Mouse (Mus musculus) stomach, embryonic 15.5 days (tissue): ENCODE data around the gene Eno4. TPM values are rescaled to one million over a fixed set of nuclear protein-coding genes. Genes with fewer than 3 reads are reported as not detected.
A peak's percentile ranks its signal among the peaks of the same experiment; 100 is the strongest.
"Not testable (repeated sequence)": the region's sequence is repeated elsewhere in the genome, so short reads cannot be mapped to it uniquely, and the experiment has no call there.

Source experiments
- ATAC-seq: fragments of 200-750 bp; cut with Nextera tagmentation; 2 replicates; pipeline ENCODE4 v1.8.0; 2017; ENCODE audit warnings: low read depth, moderate number of reproducible peaks, moderate TSS enrichment; ENCODE audit not compliant: insufficient read depth, low FRiP score
- H3K27ac ChIP-seq: fragments of 300-500 bp; sonication (generic); 2 replicates; pipeline ENCODE4 v1.5.1; 2015; ENCODE audit warnings: mild to moderate bottlenecking, inconsistent platforms
- H3K27me3 ChIP-seq: fragments of 300-500 bp; sonication (generic); replicated peaks from 2 replicates; pipeline ENCODE4 v1.6.1; 2015; ENCODE audit warnings: inconsistent platforms
- H3K36me3 ChIP-seq: fragments of 300-500 bp; sonication (generic); 2 replicates; pipeline ENCODE4 v1.6.1; 2015; ENCODE audit warnings: inconsistent platforms
- H3K4me1 ChIP-seq: fragments of 300-500 bp; sonication (generic); 2 replicates; pipeline ENCODE4 v1.6.1; 2015; ENCODE audit warnings: inconsistent platforms
- H3K4me2 ChIP-seq: fragments of 300-500 bp; sonication (generic); 2 replicates; pipeline ENCODE4 v1.6.1; 2015; ENCODE audit warnings: mild to moderate bottlenecking, inconsistent platforms
- H3K4me3 ChIP-seq: fragments of 300-500 bp; sonication (generic); replicated peaks from 2 replicates; pipeline ENCODE4 v1.5.1; 2015; ENCODE audit warnings: inconsistent platforms
- H3K9ac ChIP-seq: fragments of 300-500 bp; sonication (generic); 2 replicates; pipeline ENCODE4 v1.6.1; 2015; ENCODE audit warnings: inconsistent platforms
- H3K9me3 ChIP-seq: fragments of 300-500 bp; sonication (generic); 2 replicates; pipeline ENCODE4 v1.6.1; 2016; ENCODE audit warnings: inconsistent platforms
- WGBS: fragments of 180-500 bp; shearing (Covaris S2); methylation state at CpG from one replicate; pipeline ENCODE4 v1.1.7; 2015; 5-methylcytosine and 5-hydroxymethylcytosine counted together
- polyA plus RNA-seq: library from polyadenylated mRNA; unstranded; fragments of >200 nt; fragmentation: Nextera tagmentation; extraction: Ambion mirVana; gene quantifications from 2 replicates; pipeline ENCODE4 v1.2.1, GENCODE M21; 2015

Eno4 gene
- polyA plus RNA-seq = 0.26 and 0.63 TPM in 2 replicates

DNA sequence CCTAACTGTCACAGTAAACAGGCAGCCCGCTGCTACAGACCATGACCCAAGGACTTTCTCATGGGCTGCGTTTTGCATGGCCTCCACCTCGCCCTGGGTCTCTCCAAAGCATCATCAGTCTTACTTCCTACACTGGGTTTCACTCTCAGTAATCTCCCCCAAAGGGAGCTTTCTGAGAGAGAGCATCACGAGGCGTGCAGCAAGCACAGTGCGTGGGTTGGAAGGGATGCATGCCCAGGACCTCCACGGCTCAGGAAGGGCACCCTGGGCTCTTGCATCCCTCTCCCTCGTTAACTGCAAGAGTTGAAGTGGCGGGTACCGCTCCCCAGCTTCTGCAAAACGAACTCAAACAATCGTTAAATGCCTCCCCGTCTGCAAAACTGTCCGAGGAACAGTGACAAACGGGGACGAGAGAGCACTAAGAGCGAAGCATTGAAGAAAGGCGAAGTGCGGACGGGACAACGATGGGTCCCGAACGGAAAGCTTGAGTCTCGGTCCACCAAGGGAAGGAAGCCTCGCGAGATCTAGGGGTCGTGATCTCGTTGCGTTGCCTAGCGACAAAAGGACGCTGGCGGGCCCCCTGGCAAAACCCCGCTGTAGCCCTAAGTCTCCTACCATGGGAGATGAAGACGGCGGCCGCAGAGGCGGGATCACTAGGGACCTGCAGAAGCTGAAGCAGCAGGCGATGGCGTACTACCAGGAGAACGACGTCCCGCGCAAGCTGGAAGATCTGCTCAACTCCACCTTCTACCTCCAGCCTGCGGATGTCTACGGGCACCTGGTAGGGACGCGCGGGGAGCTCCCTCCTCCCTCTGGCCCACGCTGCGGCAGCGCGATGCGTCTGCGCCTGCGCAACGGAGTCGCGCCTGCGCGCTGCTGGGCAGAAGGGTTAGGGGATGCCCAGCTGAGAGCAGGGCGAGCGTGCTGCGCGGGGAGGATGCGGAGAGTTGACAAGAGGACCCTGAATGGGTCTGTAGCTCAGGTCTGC lies at the start of gene Eno4, which contains the start of gene Hspa12a:
Eno4 (plus strand) TSS at position 585 of the 988 bp plus-strand sequence.
Hspa12a (minus strand) TSS at position 814 of the 988 bp plus-strand sequence.
- H3K36me3 ChIP-seq = no peaks in the 10 kb centered on the region
- peak; percentile 94 for ATAC-seq
- WGBS = under 1% methylated on average over 65 of the region's 65 CpGs
- H3K9ac ChIP-seq = peak within 1 kb of the TSS; percentile 71
- peaks cover 14% of the 10 kb centered on the region for H3K4me1 ChIP-seq
- H3K27me3 ChIP-seq = no peaks in the 10 kb centered on the region
- H3K9me3 ChIP-seq = no peaks in the 10 kb centered on the region
- peak within 1 kb of the TSS; percentile 92 for H3K4me2 ChIP-seq
- H3K27ac ChIP-seq = peak within 1 kb of the TSS; percentile 69
- peak within 1 kb of the TSS; percentile 68 for H3K4me3 ChIP-seq

DNA sequence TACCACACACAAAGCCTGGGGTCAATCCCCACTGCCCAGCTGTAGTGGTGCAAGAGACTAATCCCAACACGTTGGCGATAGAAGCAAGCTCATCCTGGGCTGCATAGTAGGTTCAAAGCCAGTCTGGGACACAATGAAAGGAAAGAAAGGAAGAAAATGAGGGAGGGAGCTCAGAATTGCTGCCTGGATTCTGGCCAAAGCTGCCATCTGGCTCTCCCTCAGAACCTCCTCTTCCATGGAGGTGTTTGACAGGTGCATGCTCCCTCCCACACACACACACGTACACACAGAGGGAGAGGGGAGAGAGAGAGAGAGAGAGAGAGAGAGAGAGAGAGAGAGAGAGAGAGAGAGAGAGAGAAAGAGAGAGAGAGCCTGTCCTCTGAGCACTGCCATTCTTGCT lies 47.0 kb upstream of the Eno4 start:
- ATAC-seq = no peak
- 65% methylated on average over 2 of the region's 3 CpGs for WGBS
- Histone ChIP-seq H3K27me3 (no peaks in the 10 kb centered on the region), H3K36me3 (no peaks in the 10 kb centered on the region), H3K4me2 (no peak overlapping the region), H3K27ac (no peak overlapping the region), H3K4me1 (no peaks in the 10 kb centered on the region), H3K9me3 (no peaks in the 10 kb centered on the region), H3K9ac (no peak overlapping the region), H3K4me3 (no peak overlapping the region)

DNA sequence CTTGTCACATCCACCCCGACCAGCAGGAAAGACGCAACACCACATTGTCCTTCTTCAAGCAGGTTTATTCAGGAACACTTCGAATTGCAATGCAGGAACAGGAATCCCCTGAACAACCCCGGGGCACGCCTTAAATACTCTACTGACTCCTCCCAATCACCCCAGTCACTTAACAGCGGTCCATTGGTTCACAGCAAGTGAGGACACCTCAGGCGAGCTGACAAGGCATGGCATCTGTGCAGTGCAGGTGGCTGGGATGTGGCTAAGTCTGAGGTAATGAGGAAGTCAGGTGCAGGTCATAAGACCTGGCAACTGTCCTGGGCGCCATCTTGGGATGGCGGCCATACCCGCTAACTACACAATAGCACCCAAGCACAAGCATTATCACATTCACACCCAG lies 42.8 kb upstream of the Eno4 start:
- H3K27ac ChIP-seq, H3K27me3 ChIP-seq, H3K4me2 ChIP-seq, H3K9ac ChIP-seq, H3K4me1 ChIP-seq, ATAC-seq, H3K4me3 ChIP-seq, H3K36me3 ChIP-seq, H3K9me3 ChIP-seq: not testable (repeated sequence)
- WGBS = 92% methylated on average over 10 of the region's 10 CpGs

DNA sequence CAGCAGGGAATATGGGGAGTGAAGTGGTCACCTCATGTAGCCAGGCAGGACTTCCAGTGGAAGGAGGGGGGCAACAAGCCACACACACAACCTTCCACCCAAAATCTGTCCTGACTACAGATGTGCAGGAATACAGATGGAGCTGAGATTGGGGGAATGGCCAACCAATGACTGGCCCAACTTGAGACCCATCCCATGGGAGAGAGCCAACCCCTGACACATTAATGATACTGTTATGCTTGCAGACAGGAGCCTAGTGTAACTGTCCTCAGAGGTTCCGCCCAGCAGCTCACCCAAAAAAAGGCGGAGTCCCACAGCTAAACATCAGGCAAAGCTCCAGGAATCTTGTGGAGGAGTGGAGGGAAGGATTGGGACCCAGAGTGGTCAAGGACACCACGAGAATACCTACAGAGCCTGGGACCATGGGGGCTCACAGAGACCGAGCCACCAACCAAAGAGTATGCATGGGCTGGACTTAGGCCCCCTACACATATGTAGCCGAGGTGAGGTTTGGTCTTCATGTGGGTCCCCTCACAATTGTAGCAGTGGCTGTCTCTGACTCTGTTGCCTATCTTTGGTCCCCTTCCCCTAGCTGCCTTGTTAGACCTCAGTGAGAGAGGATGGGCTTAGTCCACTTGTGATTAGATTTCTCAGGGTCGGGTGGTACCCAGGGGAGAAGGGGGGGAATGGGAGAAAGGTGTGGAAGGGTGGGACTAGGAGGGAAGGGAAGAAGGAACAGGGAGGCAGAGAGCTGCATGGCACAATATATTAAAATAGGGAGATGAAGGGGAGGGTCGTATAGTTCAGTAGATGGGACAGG lies 39.9 kb upstream of the Eno4 start:
- no peak; the same call in 1 of the 2 replicates for ATAC-seq
- Histone ChIP-seq H3K36me3 (no peaks in the 10 kb centered on the region), H3K9me3 (no peaks in the 10 kb centered on the region), H3K27ac (no peak overlapping the region; the same call in 1 of the 2 replicates), H3K27me3 (no peaks in the 10 kb centered on the region), H3K4me2 (peak overlapping the region; percentile 48; the same call in 1 of the 2 replicates), H3K9ac (no peak overlapping the region), H3K4me3 (no peak overlapping the region; the same call in 1 of the 2 replicates), H3K4me1 (no peaks in the 10 kb centered on the region)
- 58% methylated on average over 7 of the region's 7 CpGs for WGBS

DNA sequence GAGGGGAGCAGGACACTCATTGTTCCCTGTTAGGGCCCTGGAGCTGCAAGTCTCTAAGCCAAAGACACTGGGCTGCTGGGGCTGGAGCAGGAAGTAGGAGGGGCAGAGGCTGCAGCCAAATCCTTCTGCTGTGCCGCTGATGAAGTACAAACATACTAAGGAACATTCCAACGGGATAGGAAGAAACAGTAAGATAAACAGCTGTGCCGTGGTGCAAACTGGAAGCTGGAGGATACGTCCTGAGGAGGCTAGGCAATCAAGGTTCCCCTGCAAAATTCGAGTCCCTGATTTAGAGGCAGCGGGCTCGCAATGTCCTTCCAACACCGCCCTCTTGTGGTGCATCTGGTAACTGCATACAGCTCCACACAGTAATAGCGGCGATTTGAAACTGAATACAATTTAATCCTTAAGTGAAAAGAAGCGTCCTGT lies 39.3 kb upstream of the Eno4 start:
- WGBS = under 1% methylated on average over 11 of the region's 11 CpGs
- Histone ChIP-seq H3K9ac (no peak overlapping the region), H3K9me3 (no peaks in the 10 kb centered on the region), H3K4me1 (no peaks in the 10 kb centered on the region), H3K27me3 (no peaks in the 10 kb centered on the region), H3K4me3 (no peak overlapping the region; the same call in 1 of the 2 replicates), H3K27ac (no peak overlapping the region; the same call in 1 of the 2 replicates), H3K4me2 (peak overlapping the region; percentile 48), H3K36me3 (no peaks in the 10 kb centered on the region)
- peak; percentile 63; the same call in 1 of the 2 replicates for ATAC-seq

DNA sequence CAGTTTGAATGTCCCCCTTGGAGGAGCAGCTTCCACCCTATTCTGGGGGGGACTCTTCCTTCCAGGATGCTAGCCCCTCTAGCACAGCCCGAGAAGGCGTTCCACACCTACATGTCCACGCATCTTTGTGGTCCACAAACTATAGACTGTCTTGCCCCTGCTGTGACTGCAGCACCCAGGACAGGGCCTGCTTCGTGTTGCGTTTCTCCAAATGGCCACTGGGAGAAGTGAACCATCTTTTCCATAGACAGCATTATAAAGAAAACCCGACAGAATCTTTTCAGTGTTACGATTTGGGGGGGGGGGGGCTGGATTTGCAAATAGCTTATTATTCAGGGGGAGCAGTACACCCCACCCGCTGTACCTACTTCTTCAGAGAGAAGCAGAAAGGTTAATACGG lies 36.5 kb upstream of the Eno4 start:
- Histone ChIP-seq H3K9ac (no peak overlapping the region), H3K27ac (no peak overlapping the region), H3K4me2 (no peak overlapping the region), H3K4me1 (no peaks in the 10 kb centered on the region), H3K27me3 (no peaks in the 10 kb centered on the region), H3K9me3 (no peaks in the 10 kb centered on the region), H3K36me3 (no peaks in the 10 kb centered on the region), H3K4me3 (no peak overlapping the region)
- ATAC-seq = no peak
- WGBS = 50% methylated on average over 9 of the region's 9 CpGs

DNA sequence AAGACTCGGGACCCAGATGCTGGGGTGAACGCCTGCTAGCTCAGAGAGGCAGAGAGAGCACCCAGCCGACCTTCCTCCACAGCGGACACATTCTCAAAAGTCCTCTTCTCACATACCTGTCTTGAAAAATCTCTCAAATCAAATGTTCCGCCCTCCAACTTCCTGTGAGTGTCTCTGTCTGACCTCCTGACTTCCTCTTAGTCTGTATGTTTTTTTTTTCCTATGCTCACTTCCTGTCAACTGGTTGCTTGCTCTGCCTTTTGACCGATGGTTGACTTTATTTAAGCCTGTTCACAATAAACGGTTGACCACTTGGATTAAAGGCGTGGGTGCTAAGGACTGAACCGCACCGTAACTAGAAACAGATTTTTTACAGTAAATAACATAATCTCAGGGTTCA lies 35.2 kb upstream of the Eno4 start:
- Histone ChIP-seq H3K4me2 (no peak overlapping the region), H3K27me3 (no peaks in the 10 kb centered on the region), H3K4me3 (no peak overlapping the region), H3K27ac (no peak overlapping the region), H3K36me3 (no peaks in the 10 kb centered on the region), H3K4me1 (no peaks in the 10 kb centered on the region), H3K9me3 (no peaks in the 10 kb centered on the region), H3K9ac (no peak overlapping the region)
- WGBS = 67% methylated on average over 10 of the region's 10 CpGs
- ATAC-seq = no peak

DNA sequence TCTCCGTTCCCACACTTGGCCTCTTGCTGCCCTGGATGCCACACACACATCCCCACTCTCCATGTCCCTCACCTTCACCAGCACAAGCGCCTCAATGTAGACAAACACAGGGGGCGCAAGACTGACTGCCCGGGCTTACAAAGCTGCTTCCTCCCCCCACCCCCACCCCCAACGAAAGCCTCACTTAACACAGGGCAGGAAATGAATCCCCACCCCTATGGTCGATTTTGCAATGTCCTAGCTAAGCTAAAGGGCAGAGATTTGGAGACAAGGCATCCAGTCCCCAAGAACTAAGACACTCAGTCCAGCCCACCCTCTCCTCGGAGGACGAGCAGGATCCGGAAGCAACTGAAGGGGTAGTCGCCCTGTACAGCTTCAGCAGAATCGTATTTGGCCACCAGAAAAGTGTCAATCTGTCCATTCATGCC lies 32.3 kb upstream of the Eno4 start:
- Histone ChIP-seq H3K9ac (no peak overlapping the region), H3K4me1 (no peaks in the 10 kb centered on the region), H3K27ac (no peak overlapping the region), H3K27me3 (no peaks in the 10 kb centered on the region), H3K9me3 (no peaks in the 10 kb centered on the region), H3K4me3 (peak overlapping the region; percentile 37), H3K4me2 (peak overlapping the region; percentile 57), H3K36me3 (no peaks in the 10 kb centered on the region)
- 0 out of 2 replicates have a peak, but pooled peaks have one; percentile 6 for ATAC-seq
- WGBS = 2% methylated on average over 11 of the region's 11 CpGs

DNA sequence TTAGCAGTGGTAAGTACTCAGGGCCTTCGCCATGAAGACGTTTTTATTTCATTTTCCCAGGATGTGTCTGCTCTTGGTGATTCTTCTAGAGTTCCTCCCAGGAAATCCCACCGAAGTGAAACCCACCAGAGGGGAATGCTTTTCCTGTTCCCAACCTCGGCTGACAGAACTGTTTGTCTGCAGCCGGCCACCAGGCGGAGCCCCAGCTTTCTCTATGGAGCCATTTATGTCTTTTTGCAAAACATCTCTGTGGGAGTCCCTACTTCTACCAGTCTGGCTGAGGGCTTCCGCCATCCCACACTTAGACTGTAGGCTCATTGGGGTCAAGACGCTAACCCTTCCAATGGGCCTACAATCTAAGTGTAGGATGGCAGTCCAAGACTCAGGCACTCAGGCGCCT lies 31.8 kb upstream of the Eno4 start:
- Histone ChIP-seq H3K9ac (no peak overlapping the region), H3K36me3 (no peaks in the 10 kb centered on the region), H3K4me1 (no peaks in the 10 kb centered on the region), H3K27me3 (no peaks in the 10 kb centered on the region), H3K9me3 (no peaks in the 10 kb centered on the region), H3K27ac (no peak overlapping the region), H3K4me2 (peak overlapping the region; percentile 57), H3K4me3 (peak overlapping the region; percentile 37)
- no peak for ATAC-seq
- 8% methylated on average over 9 of the region's 9 CpGs for WGBS

DNA sequence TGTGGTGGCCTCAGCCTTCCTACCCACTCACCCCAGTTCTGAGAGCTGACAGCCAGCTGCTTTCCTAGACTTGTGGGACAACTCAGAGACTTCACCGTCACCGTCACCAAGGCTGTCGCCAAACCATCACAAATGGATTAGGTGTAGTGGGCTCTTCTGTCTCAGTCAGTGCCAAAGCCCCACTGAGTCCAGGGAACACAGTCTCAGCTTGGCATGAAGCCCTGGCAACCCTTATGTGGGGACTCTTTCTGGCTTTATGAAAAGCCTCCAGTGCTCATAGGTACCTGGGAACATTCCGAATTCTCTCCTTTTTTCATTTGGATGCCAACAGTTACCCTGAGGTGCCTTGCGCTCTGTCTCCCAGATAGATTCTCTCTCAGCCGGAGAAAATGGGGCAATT lies 29.9 kb upstream of the Eno4 start:
- no peaks in the 10 kb centered on the region for H3K36me3 ChIP-seq
- WGBS = 89% methylated on average over 6 of the region's 6 CpGs
- ATAC-seq = no peak
- H3K27ac ChIP-seq = no peak overlapping the region
- no peak overlapping the region for H3K4me2 ChIP-seq
- H3K9ac ChIP-seq = no peak overlapping the region
- no peak overlapping the region for H3K4me3 ChIP-seq
- H3K27me3 ChIP-seq = 0 out of 2 replicates have a peak, but pooled peaks cover 2% of the 10 kb centered on the region
- H3K4me1 ChIP-seq = no peaks in the 10 kb centered on the region
- H3K9me3 ChIP-seq = no peaks in the 10 kb centered on the region

DNA sequence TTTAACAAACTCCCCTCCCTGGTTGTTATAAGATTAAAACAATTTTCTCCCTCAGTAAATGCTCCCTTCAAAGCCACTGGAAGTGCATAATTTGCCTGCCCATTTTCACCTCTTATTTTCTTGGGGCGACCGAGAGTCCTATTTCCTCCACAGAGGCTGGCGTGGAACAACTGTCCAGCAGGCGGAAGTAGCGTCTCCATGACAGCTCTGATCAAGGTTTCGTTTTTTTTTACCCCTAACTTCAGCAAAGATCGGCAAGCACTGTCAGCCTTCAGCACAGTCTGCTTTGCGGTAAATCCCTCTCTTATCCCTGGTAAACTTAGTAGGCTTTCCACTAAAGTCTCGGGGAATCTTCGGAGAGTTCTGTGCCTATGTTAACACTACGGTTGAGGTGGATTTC lies 24.6 kb upstream of the Eno4 start:
- 3% methylated on average over 11 of the region's 11 CpGs for WGBS
- Histone ChIP-seq H3K36me3 (no peaks in the 10 kb centered on the region), H3K4me1 (0 out of 2 replicates have a peak, but pooled peaks cover 2% of the 10 kb centered on the region), H3K27me3 (0 out of 2 replicates have a peak, but pooled peaks cover 2% of the 10 kb centered on the region), H3K9me3 (no peaks in the 10 kb centered on the region), H3K4me3 (peak overlapping the region; percentile 23; the same call in 1 of the 2 replicates), H3K27ac (no peak overlapping the region), H3K4me2 (peak overlapping the region; percentile 41), H3K9ac (no peak overlapping the region)
- no peak for ATAC-seq
